Mouse (Mus musculus): ENCODE data around the gene Gm12790.
A peak's percentile ranks its signal among the peaks of the same experiment; 100 is the strongest.
"Not testable (repeated sequence)": the region's sequence is repeated elsewhere in the genome, so short reads cannot be mapped to it uniquely, and the experiment has no call there.

Gene Gm12790

DNA sequence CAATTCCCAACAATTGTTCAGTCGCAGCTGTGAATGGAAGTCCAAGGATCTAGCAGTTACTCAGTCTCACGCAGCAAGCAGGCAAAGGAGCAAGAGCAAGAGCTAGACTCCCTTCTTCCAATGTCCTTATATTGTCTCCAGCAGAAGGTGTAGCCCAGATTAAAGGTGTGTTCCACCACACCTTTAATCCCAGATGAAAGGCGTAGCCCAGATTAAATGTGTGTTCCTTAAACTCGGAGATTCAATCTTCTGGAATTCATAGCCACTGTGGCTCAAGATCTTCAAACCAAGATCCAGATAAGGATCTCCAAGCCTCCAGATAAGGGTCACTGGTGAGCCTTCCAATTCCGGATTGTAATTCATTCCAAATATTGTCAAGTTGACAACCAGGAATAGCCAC lies at the start of gene Gm12790:
Gene Gm12790, minus strand, starts transcription at position 101 of the 400 bp plus-strand sequence.
- DNase-seq: not testable (repeated sequence)

- DNase-seq: no peak
Measured at GRCm38 (mm10) chr4:102026619-102027018, 45.8 kb upstream of the Gm12790 start.

- peak; percentile 76 for DNase-seq
Measured at GRCm38 (mm10) chr4:101998267-101998922, 17.5 kb upstream of the Gm12790 start.

DNA sequence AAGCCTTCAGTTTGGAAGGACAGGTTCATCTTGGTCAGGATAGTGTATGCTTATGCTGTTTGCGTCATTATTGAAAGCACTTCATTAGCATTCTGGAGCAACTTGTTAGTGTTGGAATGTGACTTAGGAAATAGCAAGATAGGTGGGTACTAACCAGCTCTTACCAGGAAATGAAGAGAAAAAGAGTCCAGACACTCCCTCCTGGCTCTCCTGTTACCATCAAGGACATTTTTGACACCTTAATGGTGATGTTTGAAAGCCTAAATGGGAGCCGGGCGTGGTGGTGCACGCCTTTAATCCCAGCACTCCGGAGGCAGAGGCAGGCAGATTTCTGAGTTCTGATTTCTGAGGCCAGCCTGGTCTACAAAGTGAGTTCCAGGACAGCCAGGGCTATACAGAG lies 16.6 kb upstream of the Gm12790 start:
- DNase-seq: no peak

DNA sequence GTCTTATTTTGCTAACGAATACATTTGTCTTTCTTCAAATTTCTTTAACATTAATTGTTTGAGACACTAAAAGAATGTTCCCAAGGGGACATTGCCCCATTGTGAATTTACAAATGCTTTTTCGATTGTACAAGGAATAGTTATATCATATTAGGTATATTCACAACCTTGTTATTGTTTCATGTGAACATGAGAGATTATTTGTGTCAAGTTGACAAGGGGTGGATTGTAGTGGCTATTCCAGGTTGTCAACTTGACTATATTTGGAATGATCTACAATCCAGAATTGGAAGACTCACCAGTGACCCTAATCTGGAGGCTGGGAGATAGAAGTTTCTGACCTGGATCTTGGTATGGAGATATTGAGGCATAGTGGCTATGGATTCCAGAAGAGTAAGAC lies 5.5 kb upstream of the Gm12790 start, which contains the start of gene Gm12789:
Gene Gm12789, plus strand, starts transcription at position 301 of the 400 bp plus-strand sequence.
- DNase-seq: not testable (repeated sequence)

- no peak for DNase-seq
Measured at GRCm38 (mm10) chr4:101985678-101986077, 4.8 kb upstream of the Gm12790 start.

GRCm38 (mm10) chr4:101940107-101940506 lies 40.7 kb downstream of the Gm12790 start, which contains the start of gene Gm12794:
Gene Gm12794, plus strand, starts transcription at chr4:101940407.
- not testable (repeated sequence) for DNase-seq

Measured in lung, postnatal 10 days (tissue).